Mouse (Mus musculus): ENCODE results near the gene Zfp420. TPM values are rescaled to one million over a fixed set of nuclear protein-coding genes. Genes with fewer than 3 reads are reported as not detected.

Gene Zfp420
- polyA plus RNA-seq, 1 experiment from 2014 or later = 0.91 TPM

DNA sequence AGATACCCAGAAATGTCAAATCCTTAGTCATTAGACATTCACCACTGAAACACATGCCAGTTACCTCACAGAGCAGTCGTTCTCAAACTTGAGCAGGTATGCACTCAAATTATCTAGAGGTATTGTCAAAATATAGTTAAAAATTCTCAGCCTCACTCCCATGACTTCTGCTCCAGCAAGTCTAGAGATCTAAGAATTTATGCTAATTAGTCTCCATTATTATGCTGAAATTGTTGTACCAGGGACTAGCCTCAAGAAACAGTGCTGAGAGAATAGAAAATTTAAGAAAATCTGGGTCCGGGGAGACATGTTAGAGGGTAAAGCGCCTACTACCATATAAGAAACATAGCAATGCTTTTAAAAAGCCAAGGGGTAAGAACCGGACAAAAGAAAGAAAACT lies 44.3 kb downstream of the Zfp420 start:
- no peaks in the 10 kb centered on the region for H3K9me3 ChIP-seq (replicated peaks)
- no peak overlapping the region for H3K27ac ChIP-seq (replicated peaks)
- 80% methylated on average over 4 of the region's 4 CpGs for WGBS (ENCODE audit: insufficient replicate concordance)

DNA sequence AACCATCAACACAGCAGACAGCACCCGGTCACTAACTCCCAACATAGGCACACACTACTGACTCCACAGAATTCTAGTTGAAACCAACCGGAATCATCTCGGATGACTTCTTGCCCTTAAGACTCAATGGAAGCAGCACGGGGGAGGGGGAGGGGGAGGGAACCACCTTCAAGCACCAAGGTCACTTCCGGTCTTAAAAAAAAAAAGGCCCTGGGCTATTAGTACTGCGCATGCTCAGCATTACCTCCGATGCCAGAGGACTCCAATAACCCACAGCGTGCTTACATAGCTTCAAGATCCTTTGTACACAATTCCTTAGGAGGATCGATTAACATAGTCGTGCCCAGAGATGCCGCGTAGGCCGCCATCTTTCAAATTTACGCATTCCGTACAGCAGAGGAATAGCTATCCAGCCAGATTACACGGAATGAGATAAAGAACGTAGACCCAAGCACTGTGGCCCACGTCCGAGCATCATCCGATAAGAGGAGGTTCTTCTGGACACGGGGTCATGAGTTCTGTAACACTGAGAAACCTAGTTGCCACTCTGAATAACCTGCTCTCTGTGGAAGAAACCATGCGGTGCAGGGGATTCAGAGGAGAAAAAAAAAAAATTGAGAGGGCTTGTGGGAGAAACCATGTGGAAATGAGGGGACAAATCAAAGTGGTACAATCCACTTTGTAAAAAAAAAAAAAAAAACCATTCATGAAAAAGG lies 46.3 kb downstream of the Zfp420 start, which contains the start of gene Zfp27:
Zfp27 (minus strand) TSS at position 607 of the 716 bp plus-strand sequence.
- WGBS (ENCODE audit: insufficient replicate concordance) = under 1% methylated on average over 22 of the region's 22 CpGs
- H3K4me2 ChIP-seq = peak within 1 kb of the TSS; percentile 83
- H3K36me3 ChIP-seq (replicated peaks) = 0 out of 2 replicates have a peak, but pooled peaks cover 7% of the 10 kb centered on the region
- no peaks in the 10 kb centered on the region for H3K27me3 ChIP-seq
- H3K9me3 ChIP-seq (replicated peaks) = no peaks in the 10 kb centered on the region
- peak; percentile 62 for ATAC-seq (ENCODE audit: insufficient read depth)
- H3K4me1 ChIP-seq (replicated peaks) = peaks cover 14% of the 10 kb centered on the region
- peak within 1 kb of the TSS; percentile 87 for H3K27ac ChIP-seq (replicated peaks)
- peak within 1 kb of the TSS; percentile 70 for H3K4me3 ChIP-seq (replicated peaks)
- H3K9ac ChIP-seq = peak within 1 kb of the TSS; percentile 62

More for the DNA sequence above, 44.3 kb downstream of the Zfp420 start:
- H3K4me3 ChIP-seq (replicated peaks) = no peak overlapping the region
- peaks cover 14% of the 10 kb centered on the region for H3K4me1 ChIP-seq (replicated peaks)
- H3K9ac ChIP-seq = no peak overlapping the region
- no peak overlapping the region for H3K4me2 ChIP-seq
- ATAC-seq (ENCODE audit: insufficient read depth) = no peak
- H3K36me3 ChIP-seq (replicated peaks) = peaks cover 18% of the 10 kb centered on the region
- H3K27me3 ChIP-seq = no peaks in the 10 kb centered on the region

DNA sequence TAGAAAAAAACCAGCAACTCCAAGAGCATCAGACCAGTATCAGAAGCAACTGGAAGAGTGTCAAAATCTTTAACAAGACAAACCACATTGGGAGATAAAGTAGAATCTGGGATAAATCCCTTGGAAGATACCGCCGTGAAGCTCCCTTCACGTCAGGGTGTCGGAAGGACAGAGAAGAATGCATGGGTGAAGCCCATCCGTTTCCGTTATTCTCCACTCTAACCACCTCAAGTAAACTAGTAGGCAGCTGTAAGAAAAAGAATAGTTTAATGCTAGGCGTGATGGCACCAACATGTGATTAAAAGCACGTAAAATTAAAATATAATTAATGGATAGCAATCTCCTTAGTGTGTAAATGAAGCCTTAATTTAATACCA lies 46.9 kb downstream of the Zfp420 start:
- peak overlapping the region; percentile 62 for H3K9ac ChIP-seq
- peak overlapping the region; percentile 87 for H3K27ac ChIP-seq (replicated peaks)
- 0 out of 2 replicates have a peak, but pooled peaks cover 3% of the 10 kb centered on the region for H3K36me3 ChIP-seq (replicated peaks)
- H3K27me3 ChIP-seq = no peaks in the 10 kb centered on the region
- no peaks in the 10 kb centered on the region for H3K9me3 ChIP-seq (replicated peaks)
- peak overlapping the region; percentile 70 for H3K4me3 ChIP-seq (replicated peaks)
- peak overlapping the region; percentile 83 for H3K4me2 ChIP-seq
- H3K4me1 ChIP-seq (replicated peaks) = peaks cover 14% of the 10 kb centered on the region
- 27% methylated on average over 8 of the region's 8 CpGs for WGBS (ENCODE audit: insufficient replicate concordance)
- ATAC-seq (ENCODE audit: insufficient read depth) = no peak

DNA sequence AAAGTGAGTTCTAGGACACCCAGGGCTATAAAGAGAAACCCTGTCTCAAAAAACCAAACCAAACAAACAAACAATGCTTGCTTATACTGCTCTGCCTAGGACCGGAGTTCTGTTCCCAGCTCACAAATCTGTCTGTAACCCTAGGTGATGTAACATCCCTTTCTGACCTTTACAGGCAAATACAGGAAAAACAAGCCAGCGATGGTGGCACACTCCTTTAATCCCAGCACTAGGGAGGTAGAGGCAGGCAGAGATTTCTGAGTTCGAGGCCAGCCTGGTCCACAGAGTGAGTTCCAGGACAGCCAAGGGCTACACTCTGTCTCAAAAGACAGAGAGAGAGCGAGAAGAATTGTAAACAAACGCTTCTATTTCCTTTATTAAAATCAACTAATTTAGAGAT lies 47.4 kb downstream of the Zfp420 start:
- Histone ChIP-seq H3K9ac (no peak overlapping the region), H3K9me3 (replicated peaks) (no peaks in the 10 kb centered on the region), H3K36me3 (replicated peaks) (peaks cover 5% of the 10 kb centered on the region; the same call in 1 of the 2 replicates), H3K4me3 (replicated peaks) (no peak overlapping the region), H3K4me1 (replicated peaks) (peaks cover 14% of the 10 kb centered on the region), H3K4me2 (peak overlapping the region; percentile 83; the same call in 1 of the 2 replicates), H3K27me3 (no peaks in the 10 kb centered on the region), H3K27ac (replicated peaks) (no peak overlapping the region)
- ATAC-seq (ENCODE audit: insufficient read depth) = no peak
- WGBS (ENCODE audit: insufficient replicate concordance) = 78% methylated on average over 5 of the region's 5 CpGs

DNA sequence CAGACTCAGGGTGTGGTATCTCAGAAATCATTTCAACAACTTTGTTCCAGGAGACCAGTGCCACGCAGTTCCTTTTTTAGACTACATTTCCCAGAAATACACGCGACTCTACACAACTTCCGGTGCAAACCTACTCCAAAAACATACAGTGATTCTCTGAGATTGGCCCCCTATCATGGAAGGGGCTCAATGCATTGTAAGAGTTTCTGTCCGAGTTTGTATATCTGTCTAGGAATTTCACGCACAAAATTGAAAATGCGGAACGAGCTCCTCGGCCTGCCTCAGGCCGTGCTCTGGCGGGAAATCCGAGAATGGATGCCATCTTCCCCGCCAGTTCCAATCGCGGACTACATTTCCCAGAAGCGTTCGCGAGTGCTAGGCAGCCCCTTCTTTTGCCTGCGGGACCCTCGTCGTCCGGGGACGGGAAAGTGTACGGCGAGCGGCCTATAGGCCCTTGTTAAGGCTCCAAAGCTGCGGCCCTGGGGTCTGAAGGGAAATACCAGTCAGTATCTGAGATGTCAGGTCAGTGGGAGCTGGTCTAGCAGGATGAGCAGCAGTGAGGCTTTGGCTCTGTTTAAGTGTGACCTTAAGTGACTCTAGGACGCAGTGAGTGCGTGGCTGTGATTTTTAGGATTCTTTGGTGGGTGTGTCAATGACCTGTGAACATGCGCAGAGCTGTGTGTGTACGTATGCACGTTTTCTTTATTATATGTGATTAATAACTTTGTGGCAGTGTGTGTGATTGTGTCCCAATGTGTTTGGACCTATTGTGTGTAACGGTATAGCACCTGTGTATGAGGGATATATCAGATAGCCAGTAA lies 48.6 kb downstream of the Zfp420 start, which contains the start of gene Zfp383:
Zfp383 (plus strand) TSS at position 94 of the 821 bp plus-strand sequence.
- Histone ChIP-seq H3K27ac (replicated peaks) (peak within 1 kb of the TSS; percentile 31; the same call in 1 of the 2 replicates), H3K36me3 (replicated peaks) (peaks cover 8% of the 10 kb centered on the region; the same call in 1 of the 2 replicates), H3K4me2 (peak within 1 kb of the TSS; percentile 83), H3K9me3 (replicated peaks) (no peaks in the 10 kb centered on the region), H3K4me1 (replicated peaks) (peaks cover 14% of the 10 kb centered on the region), H3K9ac (peak within 1 kb of the TSS; percentile 58), H3K4me3 (replicated peaks) (peak within 1 kb of the TSS; percentile 69), H3K27me3 (no peaks in the 10 kb centered on the region)
- peak; percentile 65 for ATAC-seq (ENCODE audit: insufficient read depth)
- 1% methylated on average over 33 of the region's 33 CpGs for WGBS (ENCODE audit: insufficient replicate concordance)

DNA sequence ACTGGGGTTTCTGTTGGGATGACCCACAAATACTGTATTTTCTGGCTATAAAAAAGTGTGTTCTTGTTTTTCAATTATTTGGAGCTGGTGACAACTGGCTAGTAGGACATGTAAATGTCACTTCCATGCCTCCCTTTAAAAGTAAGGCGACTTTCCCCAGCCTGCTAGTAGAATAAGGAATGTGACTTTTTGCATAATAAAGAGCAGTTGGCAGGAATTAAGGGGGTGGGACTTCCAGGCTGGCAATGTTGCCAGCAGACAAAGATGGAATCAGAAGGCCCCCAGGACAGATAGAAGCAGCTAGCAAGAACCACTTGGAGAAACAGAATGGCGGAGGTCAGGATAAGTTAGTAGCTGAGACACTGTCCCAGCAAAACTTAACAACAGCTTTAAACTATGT lies 50.5 kb downstream of the Zfp420 start:
- Histone ChIP-seq H3K27me3 (no peaks in the 10 kb centered on the region), H3K9me3 (replicated peaks) (no peaks in the 10 kb centered on the region), H3K27ac (replicated peaks) (no peak overlapping the region), H3K4me2 (no peak overlapping the region), H3K4me3 (replicated peaks) (no peak overlapping the region), H3K4me1 (replicated peaks) (peaks cover 14% of the 10 kb centered on the region), H3K9ac (no peak overlapping the region), H3K36me3 (replicated peaks) (peaks cover 18% of the 10 kb centered on the region)
- 69% methylated on average over 2 of the region's 2 CpGs for WGBS (ENCODE audit: insufficient replicate concordance)
- no peak for ATAC-seq (ENCODE audit: insufficient read depth)

DNA sequence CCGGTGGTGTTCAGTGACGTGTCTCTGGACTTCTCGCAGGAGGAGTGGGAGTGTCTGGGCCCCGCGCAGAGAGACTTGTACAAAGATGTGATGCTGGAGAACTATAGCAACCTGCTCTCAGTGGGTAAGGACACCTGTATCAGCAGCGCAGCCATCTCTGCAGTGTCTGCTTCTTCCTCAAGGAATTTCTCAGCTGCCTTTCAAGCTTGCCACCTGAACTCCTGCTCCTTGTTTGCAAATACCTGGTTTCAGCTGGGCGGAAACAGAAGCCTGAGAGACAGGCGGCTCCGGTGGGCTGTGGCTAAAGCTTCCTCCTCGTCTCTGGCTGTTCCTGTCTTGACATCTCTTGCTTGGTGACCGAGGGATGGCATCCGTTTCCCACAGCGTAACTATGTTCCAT lies 52.4 kb downstream of the Zfp420 start:
- Histone ChIP-seq H3K27ac (replicated peaks) (no peak overlapping the region), H3K9me3 (replicated peaks) (no peaks in the 10 kb centered on the region), H3K4me3 (replicated peaks) (no peak overlapping the region), H3K4me2 (no peak overlapping the region), H3K4me1 (replicated peaks) (peaks cover 8% of the 10 kb centered on the region; the same call in 1 of the 2 replicates), H3K36me3 (replicated peaks) (peaks cover 23% of the 10 kb centered on the region), H3K9ac (no peak overlapping the region), H3K27me3 (no peaks in the 10 kb centered on the region)
- ATAC-seq (ENCODE audit: insufficient read depth) = no peak
- WGBS (ENCODE audit: insufficient replicate concordance) = 77% methylated on average over 13 of the region's 13 CpGs

DNA sequence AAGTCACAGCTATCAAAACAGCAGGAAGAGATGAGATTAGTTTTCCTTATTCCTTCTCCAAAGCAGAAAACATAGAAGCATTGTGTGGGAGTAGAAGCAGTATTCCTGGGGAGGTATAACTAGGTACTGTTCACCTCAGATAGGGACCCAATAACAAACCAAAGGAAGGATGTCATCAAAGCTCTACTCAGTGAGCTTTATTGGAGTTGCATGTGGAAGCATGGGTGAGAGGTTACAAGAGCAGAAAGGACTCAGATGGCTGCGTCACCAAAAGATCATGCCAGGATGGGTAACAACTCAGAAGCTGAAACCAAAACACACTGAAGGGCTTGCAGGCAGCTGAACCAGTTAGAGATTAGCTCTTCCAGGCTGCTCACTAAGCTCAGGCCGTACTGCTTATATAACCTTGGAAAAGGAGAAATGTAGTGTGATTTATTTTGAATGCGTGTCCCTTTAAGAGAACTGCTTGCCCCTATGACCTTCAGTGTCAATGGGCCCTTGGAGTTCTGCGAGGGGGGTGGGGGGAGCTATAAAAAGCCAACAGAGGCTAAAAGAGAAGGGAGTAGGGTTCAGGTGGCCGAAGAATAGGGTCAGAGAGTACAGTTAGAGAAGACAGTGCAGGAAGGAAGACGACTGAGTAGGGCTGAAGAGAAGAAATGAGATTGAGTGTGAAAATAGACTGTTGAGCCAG lies 57.7 kb downstream of the Zfp420 start:
- Histone ChIP-seq H3K4me3 (replicated peaks) (no peak overlapping the region), H3K27me3 (no peaks in the 10 kb centered on the region), H3K9me3 (replicated peaks) (no peaks in the 10 kb centered on the region), H3K4me1 (replicated peaks) (0 out of 2 replicates have a peak, but pooled peaks cover 3% of the 10 kb centered on the region), H3K27ac (replicated peaks) (no peak overlapping the region), H3K4me2 (no peak overlapping the region), H3K36me3 (replicated peaks) (peaks cover 18% of the 10 kb centered on the region), H3K9ac (no peak overlapping the region)
- 45% methylated on average over 6 of the region's 6 CpGs for WGBS (ENCODE audit: insufficient replicate concordance)
- ATAC-seq (ENCODE audit: insufficient read depth) = no peak

DNA sequence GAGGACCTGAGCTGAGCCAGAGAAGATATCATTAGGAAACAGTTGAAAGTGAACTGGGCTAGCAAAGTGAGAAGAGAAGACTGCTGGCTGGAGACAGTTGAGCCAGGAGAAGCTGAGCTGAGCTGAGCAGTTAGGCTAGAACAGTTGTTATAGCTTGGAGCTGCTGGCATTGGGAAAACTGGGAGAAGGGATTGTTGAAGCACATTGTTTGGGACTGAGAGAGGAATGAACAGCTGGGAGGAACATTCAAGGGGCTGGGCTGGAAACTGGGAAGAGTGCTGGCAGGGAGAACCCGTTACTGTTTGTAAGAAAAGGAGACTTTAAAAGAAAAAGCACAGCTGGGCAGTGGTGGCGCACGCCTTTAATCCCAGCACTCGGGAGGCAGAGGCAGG lies 58.3 kb downstream of the Zfp420 start:
- Histone ChIP-seq H3K4me2 (no peak overlapping the region), H3K27ac (replicated peaks) (no peak overlapping the region), H3K9ac (no peak overlapping the region), H3K36me3 (replicated peaks) (peaks cover 18% of the 10 kb centered on the region), H3K27me3 (no peaks in the 10 kb centered on the region), H3K4me1 (replicated peaks) (0 out of 2 replicates have a peak, but pooled peaks cover 3% of the 10 kb centered on the region), H3K4me3 (replicated peaks) (no peak overlapping the region), H3K9me3 (replicated peaks) (no peaks in the 10 kb centered on the region)
- 76% methylated on average over 4 of the region's 4 CpGs for WGBS (ENCODE audit: insufficient replicate concordance)
- no peak for ATAC-seq (ENCODE audit: insufficient read depth)

DNA sequence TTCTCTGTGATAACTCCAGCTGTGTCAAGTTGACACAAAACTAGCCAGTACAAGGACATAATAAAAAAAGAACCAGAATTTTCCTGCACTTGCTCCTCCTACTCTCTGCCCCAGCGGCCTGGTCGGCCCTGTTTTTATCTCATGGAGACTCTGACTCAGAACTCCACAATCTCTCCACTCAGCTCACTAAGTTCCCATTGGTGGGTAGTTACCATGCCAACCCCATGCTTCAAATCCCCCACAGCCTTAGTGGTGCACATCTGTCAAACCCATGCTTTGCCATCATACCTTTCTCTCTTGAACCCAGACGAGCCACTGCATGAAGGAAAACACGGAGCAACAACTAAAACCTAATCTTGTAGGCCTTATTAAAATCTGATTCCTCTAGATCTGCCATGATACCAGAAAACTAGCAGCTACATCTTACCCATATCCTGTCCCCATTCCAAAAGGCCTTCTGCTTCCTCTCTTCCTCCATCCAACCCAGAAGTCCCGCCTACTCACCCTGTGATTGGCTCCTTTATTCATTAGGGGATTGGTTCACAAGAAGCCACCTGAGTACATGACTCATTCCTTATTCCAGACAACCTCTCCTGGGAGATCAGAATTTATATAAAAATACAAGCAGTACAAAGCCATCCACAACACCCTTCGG lies 61.8 kb downstream of the Zfp420 start:
- Histone ChIP-seq H3K27me3 (no peaks in the 10 kb centered on the region), H3K4me1 (replicated peaks) (0 out of 2 replicates have a peak, but pooled peaks cover 3% of the 10 kb centered on the region), H3K4me3 (replicated peaks) (no peak overlapping the region), H3K9ac (no peak overlapping the region), H3K27ac (replicated peaks) (no peak overlapping the region), H3K4me2 (no peak overlapping the region), H3K9me3 (replicated peaks) (no peaks in the 10 kb centered on the region), H3K36me3 (replicated peaks) (no peaks in the 10 kb centered on the region)
- 62% methylated on average over 6 of the region's 6 CpGs for WGBS (ENCODE audit: insufficient replicate concordance)
- no peak for ATAC-seq (ENCODE audit: insufficient read depth)

Measured in liver, embryonic 15.5 days (tissue).